Mouse (Mus musculus): ENCODE data around the gene Col5a3.

Col5a3 gene

DNA sequence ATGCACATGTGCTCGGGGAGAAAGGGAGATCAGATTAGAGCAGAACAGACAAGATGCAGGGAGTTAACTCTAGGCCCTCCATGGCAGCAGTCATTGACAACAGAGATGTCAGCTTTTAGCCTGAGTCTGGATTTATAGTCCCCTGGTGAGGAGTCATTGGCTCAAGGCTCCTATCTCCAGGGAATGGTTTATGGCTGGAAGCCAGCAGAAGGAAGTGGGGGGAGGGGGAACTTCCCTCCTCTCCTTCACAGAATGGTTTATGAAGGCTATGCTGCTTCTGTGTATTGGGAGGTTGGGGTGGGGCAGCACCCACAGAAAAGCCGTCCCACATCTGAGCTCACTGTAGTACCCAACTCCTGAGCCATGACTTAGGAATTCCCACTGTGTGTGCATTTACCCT lies 93.3 kb downstream of the Col5a3 start:
- Histone ChIP-seq H3K27me3 (ENCODE audit: insufficient read depth, low read length) (peaks cover 55% of the 10 kb centered on the region), H3K4me3 (replicated peaks; ENCODE audit: low read length) (no peak overlapping the region), H3K9me3 (ENCODE audit: low read length) (peaks cover 7% of the 10 kb centered on the region; the same call in 1 of the 2 replicates), H3K4me1 (replicated peaks; ENCODE audit: low read depth, low read length) (peaks cover 14% of the 10 kb centered on the region), H3K36me3 (ENCODE audit: insufficient read depth, low read length) (no peaks in the 10 kb centered on the region)
- TF ChIP-seq POU5F1 (IDR thresholded peaks at IDR 0.05; ENCODE audit: borderline replicate concordance, low read length) (no peak), NANOG (IDR thresholded peaks at IDR 0.05; ENCODE audit: borderline replicate concordance, low read length) (no peak), CTCF (conservative IDR thresholded peaks at IDR 0.05; ENCODE audit: low read length) (no peak)
